Mouse (Mus musculus) lung, postnatal 0 days (tissue): ENCODE measurements around the gene Senp1.

Experiments used
- CTCF ChIP-seq: IDR thresholded peaks from 2 replicates; pipeline ENCODE4 v1.5.1; 2016; ENCODE audit warnings: antibody characterized with exemption, mild to moderate bottlenecking
- EP300 ChIP-seq: IDR thresholded peaks from 2 replicates; pipeline ENCODE4 v1.6.1; 2016; ENCODE audit warnings: antibody characterized with exemption, mild to moderate bottlenecking, control low read depth

DNA sequence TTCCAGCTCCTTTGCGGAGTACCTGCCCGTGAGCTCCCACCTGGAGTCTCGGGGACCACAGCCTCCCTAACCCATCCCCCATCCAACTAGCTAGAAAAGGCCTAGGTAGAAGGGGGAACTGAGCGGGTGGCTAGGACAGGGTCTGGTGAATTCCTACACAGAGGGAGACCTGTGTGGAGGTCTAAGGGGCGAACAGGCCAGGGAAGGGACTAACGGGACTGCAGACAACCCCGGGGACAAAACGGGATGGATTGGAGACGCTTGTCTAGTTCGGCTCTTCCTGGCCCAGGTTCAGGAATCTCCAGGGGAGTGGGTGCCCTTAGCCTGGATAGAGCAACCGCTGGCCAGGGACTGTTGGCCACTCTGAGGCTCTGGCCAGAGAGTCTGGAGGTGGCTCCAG, 88.4 kb downstream of the Senp1 start:
- TF ChIP-seq CTCF (no peak), EP300 (no peak)
